Mouse (Mus musculus) adipose tissue, adult 10 weeks (tissue): ENCODE results near the gene Gpbp1. TPM values are rescaled to one million over a fixed set of nuclear protein-coding genes. Genes with fewer than 3 reads are reported as not detected.

Experiments
- polyA plus RNA-seq: library from polyadenylated mRNA; stranded (reverse); fragments of 350-450 nt; fragmentation: Illumina TruSeq; extraction: RNeasy Lipid Tissue Mini Kit (QIAGEN cat#74804); gene quantifications from one replicate; pipeline ENCODE4 v1.2.3, GENCODE M21; 2014; ENCODE audit warnings: low read depth, low replicate concordance

Gene Gpbp1
- 42.0 TPM for polyA plus RNA-seq

DNA sequence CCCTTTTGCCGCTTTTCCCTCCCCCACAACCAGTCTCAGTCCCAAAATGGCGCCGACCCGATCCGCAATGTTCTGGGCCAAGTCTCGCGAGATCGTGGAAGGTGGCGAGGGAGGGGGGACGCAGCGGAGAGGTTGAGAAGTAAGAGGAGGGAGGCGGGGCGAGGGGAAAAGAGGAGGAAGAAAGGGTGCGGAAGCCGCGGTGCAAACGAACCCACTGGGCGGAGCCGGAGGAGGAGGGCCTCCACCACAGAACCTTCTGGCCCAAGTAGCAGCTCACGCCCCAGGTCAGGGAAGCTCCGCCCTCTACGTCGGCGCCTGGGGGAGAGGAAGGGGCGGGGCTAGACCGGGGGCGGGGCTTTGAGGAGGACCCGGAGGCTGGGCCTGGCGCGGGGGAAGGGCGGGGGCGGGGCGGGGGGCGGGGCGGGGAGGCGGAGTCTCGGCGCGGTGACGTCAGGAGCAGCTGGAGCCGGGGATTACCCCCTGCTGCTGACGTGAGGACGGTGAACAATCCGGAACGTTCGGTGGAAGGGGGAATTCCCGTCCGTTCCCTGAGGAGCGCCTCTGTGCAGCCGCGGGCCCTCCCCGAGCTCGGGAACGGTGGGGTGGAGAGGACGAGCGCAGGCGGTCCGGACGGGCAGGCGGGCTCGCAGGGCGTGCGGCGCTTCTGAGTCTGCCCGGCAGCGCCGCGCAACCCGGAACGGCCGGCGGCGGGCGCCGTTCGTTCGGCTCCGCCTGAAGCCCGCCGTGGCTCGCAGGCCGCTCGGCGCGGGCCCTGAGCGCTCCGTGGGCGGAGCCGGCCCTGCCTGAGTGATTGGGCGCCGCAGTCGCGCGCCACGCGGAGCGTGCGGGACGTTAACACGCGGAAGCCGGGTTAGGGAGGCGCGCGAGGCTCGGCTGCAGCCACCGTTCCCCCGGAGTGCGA is at the start of gene Gpbp1:
Gene Gpbp1, minus strand, starts transcription at position 310 of the 922 bp plus-strand sequence.

Other genes starting within 250 kb of the Gpbp1 start
- not detected for gene Actbl2, start 235.1 kb downstream of the Gpbp1 start, polyA plus RNA-seq
- not detected for gene Gm49496, start 59.8 kb upstream of the Gpbp1 start, polyA plus RNA-seq
- not detected for gene Gm10198, start 102.7 kb upstream of the Gpbp1 start, polyA plus RNA-seq
- 10.2 TPM for gene Mier3, start 190.9 kb upstream of the Gpbp1 start, polyA plus RNA-seq